Mouse (Mus musculus) heart, embryonic 11.5 days (tissue): ENCODE results near the gene Scube3. TPM values are rescaled to one million over a fixed set of nuclear protein-coding genes. Genes with fewer than 3 reads are reported as not detected.

ENCODE experiments used
- ATAC-seq: fragments of 200-750 bp; cut with Nextera tagmentation; replicated peaks from 2 replicates; pipeline ENCODE4 v1.8.0; 2017; ENCODE audit warnings: moderate library complexity; ENCODE audit not compliant: insufficient number of reproducible peaks, low FRiP score, low TSS enrichment
- H3K27ac ChIP-seq: fragments of 300-500 bp; sonication (generic); 2 replicates; pipeline ENCODE4 v1.5.1; 2014; ENCODE audit warnings: mild to moderate bottlenecking, low read depth, low read length
- H3K27me3 ChIP-seq: fragments of 300-500 bp; sonication (generic); 2 replicates; pipeline ENCODE4 v1.6.1; 2014; ENCODE audit warnings: mild to moderate bottlenecking, low read length, mixed read lengths; ENCODE audit not compliant: control insufficient read depth, insufficient read depth
- H3K36me3 ChIP-seq: fragments of 300-500 bp; sonication (generic); 2 replicates; pipeline ENCODE4 v1.6.1; 2014; ENCODE audit warnings: mild to moderate bottlenecking, low read length, moderate library complexity, mixed read lengths; ENCODE audit not compliant: control insufficient read depth, insufficient read depth
- H3K4me1 ChIP-seq: fragments of 300-500 bp; sonication (generic); 2 replicates; pipeline ENCODE4 v1.6.1; 2014; ENCODE audit warnings: low read length; ENCODE audit not compliant: control insufficient read depth, insufficient read depth
- H3K4me2 ChIP-seq: fragments of 300-500 bp; sonication (generic); 2 replicates; pipeline ENCODE4 v1.6.1; 2014; ENCODE audit warnings: mild to moderate bottlenecking, moderate library complexity
- H3K4me3 ChIP-seq: fragments of 300-500 bp; sonication (generic); 2 replicates; pipeline ENCODE4 v1.5.1; 2014; ENCODE audit warnings: low read depth, low read length
- H3K9ac ChIP-seq: fragments of 300-500 bp; sonication (generic); 2 replicates; pipeline ENCODE4 v1.6.1; 2014; ENCODE audit warnings: mild to moderate bottlenecking, low read depth, low read length, moderate library complexity
- H3K9me3 ChIP-seq: fragments of 300-500 bp; sonication (generic); replicated peaks from 2 replicates; pipeline ENCODE4 v1.6.1; 2016; ENCODE audit warnings: low read length; ENCODE audit not compliant: control insufficient read depth
- WGBS: fragments of 180-500 bp; shearing (Covaris S2); extraction: QIAGEN DNeasy Blood & Tissue Kit; methylation state at CpG from one replicate; pipeline ENCODE4 v1.1.7; 2014; ENCODE audit not compliant: insufficient replicate concordance; 5-methylcytosine and 5-hydroxymethylcytosine counted together
- polyA plus RNA-seq: library from polyadenylated mRNA; unstranded; fragments of >200 nt; fragmentation: Nextera tagmentation; extraction: Ambion mirVana; gene quantifications from 2 replicates; pipeline ENCODE4 v1.2.1, GENCODE M21; 2014

Scube3 gene
- polyA plus RNA-seq, 1 experiment from 2014 or later, result 2.3 TPM

- H3K4me3 ChIP-seq, result no peak overlapping the region
- H3K27me3 ChIP-seq, result peaks cover 3% of the 10 kb centered on the region; the same call in 1 of the 2 replicates
- ATAC-seq, result no peak
- no peaks in the 10 kb centered on the region for H3K36me3 ChIP-seq
- peaks cover 2% of the 10 kb centered on the region; the same call in 1 of the 2 replicates for H3K4me1 ChIP-seq
- no peak overlapping the region for H3K4me2 ChIP-seq
- no peaks in the 10 kb centered on the region for H3K9me3 ChIP-seq
- 41% methylated on average over 10 of the region's 10 CpGs for WGBS
- H3K27ac ChIP-seq, result no peak overlapping the region
- H3K9ac ChIP-seq, result no peak overlapping the region
Observed at GRCm38 (mm10) chr17:28101902-28102319, 40.0 kb upstream of the Scube3 start.

GRCm38 (mm10) chr17:28104416-28104815 is 37.5 kb upstream of the Scube3 start:
- Histone ChIP-seq H3K27ac (no peak overlapping the region), H3K4me2 (no peak overlapping the region), H3K9ac (no peak overlapping the region), H3K4me3 (no peak overlapping the region), H3K4me1 (peaks cover 5% of the 10 kb centered on the region; the same call in 1 of the 2 replicates), H3K36me3 (no peaks in the 10 kb centered on the region), H3K27me3 (no peaks in the 10 kb centered on the region), H3K9me3 (no peaks in the 10 kb centered on the region)
- 76% methylated on average over 6 of the region's 6 CpGs for WGBS
- no peak for ATAC-seq

DNA sequence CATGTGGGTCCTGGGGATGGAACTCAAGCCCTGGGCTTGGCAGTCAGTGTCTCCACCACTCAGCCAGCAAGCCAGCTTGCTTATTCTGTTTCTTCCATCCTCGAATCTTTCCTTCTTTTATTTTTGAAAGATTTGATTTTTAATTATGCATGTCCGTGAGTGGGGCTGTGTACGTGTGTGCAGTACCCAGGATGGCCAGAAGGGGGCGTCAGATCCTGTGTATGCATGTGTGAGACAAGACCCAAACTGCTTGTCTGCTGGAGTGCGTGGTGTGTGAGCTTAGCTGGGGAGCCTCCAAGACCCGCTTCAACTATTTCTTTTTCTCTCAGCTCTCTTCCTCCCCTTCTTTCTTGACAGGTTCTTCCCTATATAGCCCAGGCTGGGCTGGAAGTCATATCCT is 35.6 kb upstream of the Scube3 start:
- H3K4me1 ChIP-seq, result peaks cover 5% of the 10 kb centered on the region; the same call in 1 of the 2 replicates
- no peaks in the 10 kb centered on the region for H3K27me3 ChIP-seq
- no peak overlapping the region for H3K4me2 ChIP-seq
- H3K9ac ChIP-seq, result no peak overlapping the region
- H3K4me3 ChIP-seq, result no peak overlapping the region
- H3K27ac ChIP-seq, result no peak overlapping the region
- no peak for ATAC-seq
- WGBS, result 74% methylated on average over 6 of the region's 6 CpGs
- H3K9me3 ChIP-seq, result no peaks in the 10 kb centered on the region
- H3K36me3 ChIP-seq, result no peaks in the 10 kb centered on the region

GRCm38 (mm10) chr17:28107275-28107674 is 34.7 kb upstream of the Scube3 start:
- no peaks in the 10 kb centered on the region for H3K36me3 ChIP-seq
- no peak overlapping the region for H3K27ac ChIP-seq
- 21% methylated on average over 14 of the region's 14 CpGs for WGBS
- no peak overlapping the region for H3K4me3 ChIP-seq
- no peaks in the 10 kb centered on the region for H3K9me3 ChIP-seq
- H3K27me3 ChIP-seq, result no peaks in the 10 kb centered on the region
- no peak for ATAC-seq
- H3K9ac ChIP-seq, result no peak overlapping the region
- peaks cover 5% of the 10 kb centered on the region; the same call in 1 of the 2 replicates for H3K4me1 ChIP-seq
- no peak overlapping the region for H3K4me2 ChIP-seq

DNA sequence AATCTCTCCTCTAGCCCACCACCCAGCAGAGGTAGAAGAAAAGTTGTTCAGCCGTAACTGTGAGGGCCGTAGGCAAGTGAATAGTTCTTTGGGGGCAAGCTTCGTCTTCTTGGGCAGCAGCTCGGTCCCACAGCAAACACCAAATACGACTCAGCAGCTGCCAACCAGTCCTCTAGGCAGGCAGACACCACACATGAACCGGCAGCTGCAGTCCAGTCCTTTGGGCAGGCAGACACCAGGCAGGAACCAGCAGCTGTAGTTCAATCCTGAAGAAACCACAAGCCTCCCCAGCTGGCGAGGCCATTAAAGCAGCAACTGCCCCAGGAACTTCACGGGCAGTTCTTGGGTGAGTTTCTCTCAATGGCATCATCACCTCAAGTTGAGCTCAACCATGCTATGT is 29.7 kb upstream of the Scube3 start:
- H3K9me3 ChIP-seq, result no peaks in the 10 kb centered on the region
- WGBS, result 81% methylated on average over 8 of the region's 8 CpGs
- ATAC-seq, result no peak

DNA sequence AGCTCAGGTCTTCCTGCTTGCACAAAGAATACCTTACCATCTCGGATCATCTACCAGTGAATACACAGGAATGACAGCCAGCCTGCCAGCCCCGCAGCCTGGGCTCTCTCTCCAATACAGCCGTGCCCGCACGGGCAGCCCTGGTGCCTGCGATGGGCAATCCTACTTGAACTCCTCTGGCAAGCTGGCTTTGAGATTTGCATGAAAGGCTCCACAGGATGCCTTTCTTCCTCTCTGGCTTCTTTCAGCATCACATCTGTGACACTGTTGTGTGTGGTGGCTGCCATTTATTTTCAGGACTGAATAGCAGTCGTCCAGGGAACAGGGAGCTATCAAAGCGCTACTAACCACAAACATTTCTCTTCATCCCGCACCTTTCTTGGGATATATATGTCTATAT is 25.6 kb upstream of the Scube3 start:
- H3K36me3 ChIP-seq, result no peaks in the 10 kb centered on the region

More for the DNA sequence above, 29.7 kb upstream of the Scube3 start:
- Histone ChIP-seq H3K36me3 (no peaks in the 10 kb centered on the region), H3K9ac (no peak overlapping the region), H3K27me3 (no peaks in the 10 kb centered on the region), H3K4me1 (no peaks in the 10 kb centered on the region), H3K4me3 (no peak overlapping the region), H3K27ac (no peak overlapping the region), H3K4me2 (no peak overlapping the region)

DNA sequence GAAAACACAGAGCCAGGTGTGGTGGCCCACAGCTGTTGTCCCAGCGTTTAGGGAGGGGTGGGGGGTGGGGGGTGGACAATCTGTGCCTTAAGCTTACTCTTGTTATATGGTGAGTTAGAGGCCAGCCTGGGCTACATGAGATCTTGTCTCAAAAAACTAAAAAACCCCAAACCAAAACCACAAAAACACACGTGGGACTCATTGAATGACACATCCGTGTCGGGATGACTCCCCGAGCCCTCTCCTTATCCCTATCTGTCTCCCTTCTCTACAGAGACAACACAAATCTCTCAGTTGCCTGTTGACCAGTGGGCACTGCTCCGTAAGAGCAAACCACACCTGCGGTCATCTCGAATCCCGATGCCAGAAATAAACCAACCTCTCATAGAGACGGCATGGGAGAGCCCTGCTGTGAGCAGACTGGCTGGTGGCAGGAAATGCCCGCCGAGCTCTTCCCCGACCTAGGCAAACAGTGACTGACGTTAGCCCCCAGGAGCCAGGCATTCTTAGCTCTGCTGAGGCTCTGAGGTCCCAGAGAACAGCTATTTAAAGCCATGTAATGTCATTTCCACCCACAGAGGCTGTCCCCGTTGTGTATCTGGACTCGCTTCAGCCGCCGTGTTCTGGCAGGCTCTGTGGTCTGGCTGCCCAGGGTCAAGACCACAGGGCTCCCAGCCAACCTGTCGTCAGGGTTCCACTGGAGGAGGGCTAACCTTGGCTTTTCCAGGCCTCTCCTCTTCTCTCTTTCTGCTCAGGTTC is 24.3 kb upstream of the Scube3 start:
- Histone ChIP-seq H3K4me2 (peak overlapping the region; percentile 27), H3K4me3 (no peak overlapping the region), H3K27me3 (no peaks in the 10 kb centered on the region), H3K27ac (peak overlapping the region; percentile 75), H3K36me3 (no peaks in the 10 kb centered on the region), H3K9ac (peak overlapping the region; percentile 49; the same call in 1 of the 2 replicates), H3K9me3 (no peaks in the 10 kb centered on the region), H3K4me1 (peaks cover 8% of the 10 kb centered on the region)
- 36% methylated on average over 19 of the region's 19 CpGs for WGBS
- no peak for ATAC-seq

More for the DNA sequence above, 25.6 kb upstream of the Scube3 start:
- Histone ChIP-seq H3K4me3 (no peak overlapping the region), H3K4me1 (peaks cover 8% of the 10 kb centered on the region), H3K9me3 (no peaks in the 10 kb centered on the region), H3K4me2 (no peak overlapping the region), H3K9ac (no peak overlapping the region), H3K27me3 (no peaks in the 10 kb centered on the region), H3K27ac (no peak overlapping the region)
- ATAC-seq, result no peak
- 87% methylated on average over 9 of the region's 9 CpGs for WGBS

- peaks cover 3% of the 10 kb centered on the region for H3K27me3 ChIP-seq
- no peak overlapping the region for H3K4me3 ChIP-seq
- peaks cover 8% of the 10 kb centered on the region for H3K4me1 ChIP-seq
- ATAC-seq, result no peak
- H3K27ac ChIP-seq, result no peak overlapping the region
- H3K9me3 ChIP-seq, result no peaks in the 10 kb centered on the region
- no peaks in the 10 kb centered on the region for H3K36me3 ChIP-seq
- WGBS, result 83% methylated on average over 5 of the region's 5 CpGs
- H3K9ac ChIP-seq, result no peak overlapping the region
- no peak overlapping the region for H3K4me2 ChIP-seq
Observed at GRCm38 (mm10) chr17:28120460-28120859, 21.5 kb upstream of the Scube3 start.

DNA sequence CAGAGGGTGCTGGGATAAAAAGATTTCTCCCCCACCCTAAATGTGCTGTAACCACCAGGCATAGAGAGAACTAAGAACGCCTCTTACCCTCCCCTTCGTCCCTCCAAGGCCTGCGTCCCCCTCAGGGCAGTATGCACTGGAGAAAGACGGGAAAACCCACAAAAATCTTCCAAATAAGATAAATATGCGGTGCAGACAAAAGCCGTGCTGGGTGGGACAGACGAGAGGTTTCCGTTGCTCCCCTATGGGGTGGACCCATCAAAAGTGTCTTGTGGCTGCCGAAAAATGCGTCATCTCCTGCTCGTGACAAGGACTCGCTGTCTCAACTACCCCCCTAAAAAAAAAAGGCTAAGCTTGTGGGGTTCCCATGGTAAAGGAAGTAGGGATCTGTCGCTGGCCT is 19.0 kb upstream of the Scube3 start:
- Histone ChIP-seq H3K9me3 (no peaks in the 10 kb centered on the region), H3K36me3 (no peaks in the 10 kb centered on the region), H3K27me3 (peaks cover 3% of the 10 kb centered on the region), H3K4me2 (no peak overlapping the region), H3K9ac (peak overlapping the region; percentile 10; the same call in 1 of the 2 replicates), H3K27ac (no peak overlapping the region), H3K4me1 (peaks cover 3% of the 10 kb centered on the region), H3K4me3 (no peak overlapping the region)
- 58% methylated on average over 13 of the region's 13 CpGs for WGBS
- ATAC-seq, result no peak
